Mouse (Mus musculus) T-helper 1 cell (primary cell): ENCODE data around the gene Gm10256.
"Not testable (repeated sequence)": the region's sequence is repeated elsewhere in the genome, so short reads cannot be mapped to it uniquely, and the experiment has no call there.

ENCODE experiments used
- in situ Hi-C: fragments of 300-600 bp; cut with MboI, MseI; formaldehyde crosslinking; loops from one replicate; pipeline ENCODE4 v1.15.1; 2025; ENCODE audit warnings: high pct_unique_total_duplicates

Gene Gm10256

DNA sequence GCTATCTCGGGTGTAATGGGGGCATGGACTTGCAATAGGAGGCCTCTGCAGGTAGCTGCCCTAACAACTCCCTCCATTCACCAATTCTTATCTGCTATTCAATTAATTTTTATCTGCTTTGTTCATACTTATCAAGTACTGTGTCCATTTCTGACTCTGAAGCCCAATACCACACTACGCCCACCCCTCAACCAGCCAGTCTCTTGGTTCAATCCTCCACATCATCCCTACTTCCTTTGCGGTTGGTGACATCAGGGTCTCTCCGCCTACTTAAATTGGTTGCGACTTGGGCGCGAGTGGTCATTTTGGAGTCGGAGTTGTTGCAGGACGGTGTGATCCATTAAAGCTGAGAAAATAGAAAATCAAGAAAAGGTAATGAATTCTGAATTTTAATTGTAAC lies at the start of gene Gm10256, which contains the start of gene Rbmy:
Gene Gm10256, plus strand, starts transcription at position 320 of the 400 bp plus-strand sequence.
Gene Rbmy, plus strand, starts transcription at position 301 of the 400 bp plus-strand sequence.
- in situ Hi-C loops: not testable (repeated sequence)

DNA sequence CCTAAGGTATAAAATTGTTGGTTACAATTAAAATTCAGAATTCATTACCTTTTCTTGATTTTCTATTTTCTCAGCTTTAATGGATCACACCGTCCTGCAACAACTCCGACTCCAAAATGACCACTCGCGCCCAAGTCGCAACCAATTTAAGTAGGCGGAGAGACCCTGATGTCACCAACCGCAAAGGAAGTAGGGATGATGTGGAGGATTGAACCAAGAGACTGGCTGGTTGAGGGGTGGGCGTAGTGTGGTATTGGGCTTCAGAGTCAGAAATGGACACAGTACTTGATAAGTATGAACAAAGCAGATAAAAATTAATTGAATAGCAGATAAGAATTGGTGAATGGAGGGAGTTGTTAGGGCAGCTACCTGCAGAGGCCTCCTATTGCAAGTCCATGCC lies 34.4 kb upstream of the Gm10256 start, which contains the start of gene Gm4064:
Gene Gm4064, minus strand, starts transcription at position 101 of the 400 bp plus-strand sequence.
- in situ Hi-C loops: not testable (repeated sequence)

DNA sequence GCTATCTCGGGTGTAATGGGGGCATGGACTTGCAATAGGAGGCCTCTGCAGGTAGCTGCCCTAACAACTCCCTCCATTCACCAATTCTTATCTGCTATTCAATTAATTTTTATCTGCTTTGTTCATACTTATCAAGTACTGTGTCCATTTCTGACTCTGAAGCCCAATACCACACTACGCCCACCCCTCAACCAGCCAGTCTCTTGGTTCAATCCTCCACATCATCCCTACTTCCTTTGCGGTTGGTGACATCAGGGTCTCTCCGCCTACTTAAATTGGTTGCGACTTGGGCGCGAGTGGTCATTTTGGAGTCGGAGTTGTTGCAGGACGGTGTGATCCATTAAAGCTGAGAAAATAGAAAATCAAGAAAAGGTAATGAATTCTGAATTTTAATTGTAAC lies 70.2 kb downstream of the Gm10256 start, which contains the start of gene Gm10352:
Gene Gm10352, plus strand, starts transcription at position 301 of the 400 bp plus-strand sequence.
- in situ Hi-C loops: not testable (repeated sequence)
